Mouse (Mus musculus): Measurements from ENCODE around the gene Morc3. TPM values are rescaled to one million over a fixed set of nuclear protein-coding genes. Genes with fewer than 3 reads are reported as not detected.

The Morc3 gene
- total and polyA plus RNA-seq, 2 experiments from 2014 or later, result 14.7 to 35.5 TPM

DNA sequence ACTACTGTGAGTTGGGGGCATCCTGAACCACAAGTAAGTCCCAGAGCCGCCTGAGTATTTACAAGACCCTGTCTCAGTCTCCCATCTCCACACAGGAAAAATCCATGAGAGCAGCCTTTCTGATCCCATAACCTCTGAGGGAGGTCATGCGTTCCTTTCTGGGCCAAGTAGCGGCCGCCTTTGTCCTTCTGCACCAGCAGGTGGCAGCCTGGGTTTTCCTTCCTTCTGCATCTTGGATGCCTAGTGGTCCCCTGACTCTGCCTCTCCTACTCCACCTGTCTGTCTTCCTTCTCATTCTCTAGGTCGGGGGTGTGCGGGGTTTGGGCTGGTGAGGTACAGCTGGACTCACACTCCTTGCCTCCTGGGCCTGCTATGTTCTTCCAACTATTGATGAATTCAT lies 71.1 kb downstream of the Morc3 start:
- Histone ChIP-seq H3K4me1 (ENCODE audit: control insufficient read depth, insufficient read depth) (no peaks in the 10 kb centered on the region), H3K36me3 (replicated peaks; ENCODE audit: control insufficient read depth, insufficient read depth, low read length) (peaks cover 15% of the 10 kb centered on the region; the same call in 1 of the 2 replicates), H3K27ac (ENCODE audit: low read depth) (no peak overlapping the region), H3K9me3 (replicated peaks; ENCODE audit: control insufficient read depth, low read length) (no peaks in the 10 kb centered on the region), H3K4me2 (ENCODE audit: low read depth, low read length) (no peak overlapping the region), H3K9ac (replicated peaks; ENCODE audit: low read depth, low read length) (no peak overlapping the region), H3K4me3 (ENCODE audit: low read depth, low read length) (no peak overlapping the region), H3K27me3 (ENCODE audit: control insufficient read depth, insufficient read depth, low read length) (no peaks in the 10 kb centered on the region)
- WGBS, result 76% methylated on average over 6 of the region's 6 CpGs
- no peak for DNase-seq (ENCODE audit: low spot score)
- no peak for ATAC-seq (ENCODE audit: insufficient read depth, low read depth)
- TF ChIP-seq CTCF (IDR thresholded peaks at IDR 0.05; ENCODE audit: low read depth) (no peak), EP300 (IDR thresholded peaks at IDR 0.05; ENCODE audit: low read depth) (no peak)

DNA sequence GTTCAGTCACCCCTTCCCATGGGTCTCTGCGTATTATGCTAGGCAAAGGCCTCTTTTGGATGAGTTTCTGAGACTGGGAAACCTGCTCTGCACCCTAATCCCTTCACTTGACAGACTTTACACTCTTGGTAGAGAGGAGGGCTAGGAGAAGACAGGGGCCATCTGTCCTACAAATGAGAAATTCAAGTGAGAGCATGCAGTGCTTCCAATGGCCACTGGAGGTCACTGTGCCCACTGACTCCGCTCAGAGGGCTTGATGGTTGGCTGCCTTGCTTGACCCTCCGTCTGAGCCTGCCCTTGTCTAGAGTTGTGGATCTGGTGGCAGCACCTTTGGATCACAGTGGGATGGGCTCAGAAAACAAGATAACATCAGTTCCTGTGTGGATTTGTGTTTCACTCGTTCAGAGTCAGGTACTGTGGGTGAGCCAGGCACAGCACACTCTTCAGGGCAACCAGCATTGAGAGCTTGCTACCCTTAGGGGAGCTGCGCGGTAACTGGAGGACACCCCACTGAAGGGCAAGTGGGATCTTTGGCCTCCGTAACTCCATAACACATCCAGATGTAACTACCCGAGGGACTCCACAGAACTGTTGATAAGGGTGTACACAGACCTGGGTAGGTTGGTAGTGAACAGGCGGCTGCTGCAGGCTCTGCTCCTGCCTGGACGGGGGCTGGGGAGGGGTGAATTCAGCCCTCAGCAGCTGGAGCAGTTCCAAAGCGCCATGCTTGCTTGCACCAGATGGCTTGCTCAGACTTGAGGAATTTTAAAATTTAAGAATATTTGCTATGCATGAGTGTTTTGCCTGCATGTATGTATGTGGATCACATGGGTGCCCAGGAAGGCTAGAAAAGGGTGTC lies 74.5 kb downstream of the Morc3 start:
- TF ChIP-seq EP300 (IDR thresholded peaks at IDR 0.05; ENCODE audit: low read depth), result no peak
- peak; percentile 91 for TF ChIP-seq CTCF (IDR thresholded peaks at IDR 0.05; ENCODE audit: low read depth)
- DNase-seq (ENCODE audit: low spot score), result peak; percentile 43
- WGBS, result 57% methylated on average over 11 of the region's 11 CpGs

DNA sequence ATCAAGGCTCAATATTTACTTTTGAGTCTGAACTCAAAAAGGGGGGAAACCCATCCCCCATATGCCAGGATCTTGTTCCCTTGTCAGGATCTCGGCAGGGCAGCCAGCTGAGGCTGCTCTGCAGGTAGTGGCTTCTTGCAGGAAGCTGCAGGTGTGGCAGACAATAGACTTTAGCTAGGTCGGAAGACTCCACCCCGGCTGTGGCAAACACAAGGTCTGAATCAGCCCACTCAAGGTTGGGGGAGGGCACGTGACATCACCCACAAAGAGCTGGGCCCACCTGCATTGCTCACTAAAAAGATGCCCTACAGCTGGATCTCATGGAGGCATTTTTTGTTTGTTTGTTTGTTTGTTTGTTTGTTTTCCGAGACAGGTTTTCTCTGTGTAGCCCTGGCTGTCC lies 75.8 kb downstream of the Morc3 start:
- WGBS, result 71% methylated on average over 5 of the region's 5 CpGs
- Histone ChIP-seq H3K9me3 (replicated peaks; ENCODE audit: control insufficient read depth, low read length) (no peaks in the 10 kb centered on the region), H3K36me3 (replicated peaks; ENCODE audit: control insufficient read depth, insufficient read depth, low read length) (no peaks in the 10 kb centered on the region), H3K4me3 (ENCODE audit: low read depth, low read length) (no peak overlapping the region), H3K4me2 (ENCODE audit: low read depth, low read length) (no peak overlapping the region), H3K27me3 (ENCODE audit: control insufficient read depth, insufficient read depth, low read length) (no peaks in the 10 kb centered on the region), H3K27ac (ENCODE audit: low read depth) (no peak overlapping the region), H3K9ac (replicated peaks; ENCODE audit: low read depth, low read length) (no peak overlapping the region), H3K4me1 (ENCODE audit: control insufficient read depth, insufficient read depth) (no peaks in the 10 kb centered on the region)
- no peak for ATAC-seq (ENCODE audit: insufficient read depth, low read depth)
- TF ChIP-seq CTCF (IDR thresholded peaks at IDR 0.05; ENCODE audit: low read depth) (no peak), EP300 (IDR thresholded peaks at IDR 0.05; ENCODE audit: low read depth) (no peak)
- DNase-seq (ENCODE audit: low spot score), result no peak

More for the DNA sequence above, 74.5 kb downstream of the Morc3 start:
- Histone ChIP-seq H3K36me3 (replicated peaks; ENCODE audit: control insufficient read depth, insufficient read depth, low read length) (0 out of 2 replicates have a peak, but pooled peaks cover under 1% of the 10 kb centered on the region), H3K27me3 (ENCODE audit: control insufficient read depth, insufficient read depth, low read length) (no peaks in the 10 kb centered on the region), H3K27ac (ENCODE audit: low read depth) (no peak overlapping the region), H3K4me3 (ENCODE audit: low read depth, low read length) (no peak overlapping the region), H3K4me1 (ENCODE audit: control insufficient read depth, insufficient read depth) (no peaks in the 10 kb centered on the region), H3K9ac (replicated peaks; ENCODE audit: low read depth, low read length) (no peak overlapping the region), H3K9me3 (replicated peaks; ENCODE audit: control insufficient read depth, low read length) (no peaks in the 10 kb centered on the region), H3K4me2 (ENCODE audit: low read depth, low read length) (no peak overlapping the region)
- ATAC-seq (ENCODE audit: insufficient read depth, low read depth), result peak; percentile 62

DNA sequence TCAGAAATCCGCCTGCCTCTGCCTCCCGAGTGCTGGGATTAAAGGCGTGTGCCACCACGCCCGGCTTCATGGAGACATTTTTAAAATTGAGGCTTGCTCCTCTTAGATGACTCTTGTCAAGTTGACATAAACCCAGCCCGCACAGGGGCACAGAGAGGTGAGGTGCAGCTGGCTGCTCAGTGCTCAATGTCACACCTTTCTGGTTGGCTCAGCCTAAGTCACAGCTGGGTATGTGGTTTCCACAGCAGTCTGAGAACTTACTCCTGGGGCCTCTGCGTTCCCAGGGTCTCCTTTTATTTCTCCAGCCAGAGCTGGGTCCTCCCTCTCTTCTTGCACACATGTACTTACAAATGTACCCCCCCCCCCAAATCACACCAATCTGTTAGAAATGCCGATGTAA lies 76.3 kb downstream of the Morc3 start:
- no peak for DNase-seq (ENCODE audit: low spot score)
- Histone ChIP-seq H3K4me1 (ENCODE audit: control insufficient read depth, insufficient read depth) (no peaks in the 10 kb centered on the region), H3K36me3 (replicated peaks; ENCODE audit: control insufficient read depth, insufficient read depth, low read length) (no peaks in the 10 kb centered on the region), H3K9me3 (replicated peaks; ENCODE audit: control insufficient read depth, low read length) (no peaks in the 10 kb centered on the region), H3K27ac (ENCODE audit: low read depth) (no peak overlapping the region), H3K27me3 (ENCODE audit: control insufficient read depth, insufficient read depth, low read length) (no peaks in the 10 kb centered on the region), H3K4me2 (ENCODE audit: low read depth, low read length) (no peak overlapping the region), H3K9ac (replicated peaks; ENCODE audit: low read depth, low read length) (no peak overlapping the region), H3K4me3 (ENCODE audit: low read depth, low read length) (no peak overlapping the region)
- WGBS, result 92% methylated on average over 8 of the region's 8 CpGs
- TF ChIP-seq CTCF (IDR thresholded peaks at IDR 0.05; ENCODE audit: low read depth) (no peak), EP300 (IDR thresholded peaks at IDR 0.05; ENCODE audit: low read depth) (no peak)
- ATAC-seq (ENCODE audit: insufficient read depth, low read depth), result no peak

DNA sequence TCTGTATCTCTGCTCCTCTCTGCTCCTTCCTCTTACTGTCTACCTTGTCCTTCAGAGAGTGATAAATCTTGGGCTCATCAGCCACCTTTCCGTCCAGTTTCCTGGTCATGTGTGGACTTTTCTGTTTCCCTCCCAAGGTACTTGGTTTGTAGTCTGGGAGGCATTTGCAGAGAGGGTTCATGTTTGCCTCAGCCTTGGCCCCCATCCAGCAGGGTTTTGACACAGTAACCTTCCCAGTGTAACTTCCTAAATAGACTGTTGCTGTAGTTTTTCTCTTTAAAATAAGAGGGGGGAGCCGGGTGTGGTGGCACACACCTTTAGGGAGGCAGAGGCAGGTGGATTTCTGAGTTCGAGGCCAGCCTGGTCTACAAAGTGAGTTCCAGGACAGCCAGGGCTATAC lies 78.0 kb downstream of the Morc3 start:
- no peak for ATAC-seq (ENCODE audit: insufficient read depth, low read depth)
- H3K9ac ChIP-seq (replicated peaks; ENCODE audit: low read depth, low read length), result no peak overlapping the region
- no peaks in the 10 kb centered on the region for H3K4me1 ChIP-seq (ENCODE audit: control insufficient read depth, insufficient read depth)
- no peak for DNase-seq (ENCODE audit: low spot score)
- H3K27me3 ChIP-seq (ENCODE audit: control insufficient read depth, insufficient read depth, low read length), result no peaks in the 10 kb centered on the region
- no peak overlapping the region for H3K27ac ChIP-seq (ENCODE audit: low read depth)
- H3K36me3 ChIP-seq (replicated peaks; ENCODE audit: control insufficient read depth, insufficient read depth, low read length), result no peaks in the 10 kb centered on the region
- 76% methylated on average over 3 of the region's 3 CpGs for WGBS
- no peaks in the 10 kb centered on the region for H3K9me3 ChIP-seq (replicated peaks; ENCODE audit: control insufficient read depth, low read length)
- TF ChIP-seq EP300 (IDR thresholded peaks at IDR 0.05; ENCODE audit: low read depth), result no peak
- TF ChIP-seq CTCF (IDR thresholded peaks at IDR 0.05; ENCODE audit: low read depth), result no peak
- no peak overlapping the region for H3K4me2 ChIP-seq (ENCODE audit: low read depth, low read length)
- H3K4me3 ChIP-seq (ENCODE audit: low read depth, low read length), result no peak overlapping the region
